ENCODE assay signal across 19 mouse cellular contexts in genomic region chr13:107069061-107069460, GRCm38 (mm10). TPM values are rescaled to one million over a fixed set of nuclear protein-coding genes. Genes with fewer than 3 reads are reported as not detected.
DNase-seq lines count a peak whose midpoint lies in the region; ATAC-seq and TF ChIP-seq lines count a peak whose summit lies in the region.
"Had no signal": no experiment of that assay in that cellular context is flagged by ENCODE, and none has a peak within 500 bp of the region (broad histone marks: within the 10 kb centered on the region; RNA-seq: fewer than 3 reads in every experiment).

No protein-coding gene starts in this region.

- 71% methylated on average over 1 of the region's 1 CpGs for WGBS in liver, embryonic 12.5 days (ENCODE audit: insufficient replicate concordance)

- DNase-seq in liver (no peak), MEL (ENCODE audit: low read depth, low spot score) (no peak)
- no peak for DNase-seq in layer of hippocampus, adult 18-20 months (ENCODE audit: low spot score in 2 of 2)
- no peak for DNase-seq in right cerebral cortex, postnatal 4 days
- DNase-seq in kidney, postnatal 10 days = no peak
- DNase-seq: adrenal gland, adult 2 months; adrenal gland, postnatal 10 days; adrenal gland, postnatal 25 days; cerebellum, adult 11 months; cerebellum, adult 18-20 months; cerebellum, adult 8-10 months; cerebellum, postnatal 10 days; cerebellum, postnatal 25 days had no signal

- H3K9me3 ChIP-seq in liver, embryonic 12.5 days (replicated peaks) = no peaks in the 10 kb centered on the region
- no peaks in the 10 kb centered on the region for H3K9me3 ChIP-seq in MEL (replicated peaks; ENCODE audit: insufficient read depth, low read length)
- H3K9me3 ChIP-seq: embryonic facial prominence, embryonic 10.5 days; embryonic facial prominence, embryonic 12.5 days; forebrain, embryonic 13.5 days had no signal

- no peak for TF ChIP-seq POLR2A in MEL (IDR thresholded peaks at IDR 0.05; ENCODE audit: control insufficient read depth in 1 of 2, insufficient read depth in 1 of 2, low read depth in 1 of 2, low read length in 2 of 2, poor library complexity in 1 of 2)

- TF ChIP-seq CTCF in MEL (IDR thresholded peaks at IDR 0.05 in 2 of 3, conservative IDR thresholded peaks at IDR 0.05 in 1 of 3; ENCODE audit: control insufficient read depth in 1 of 3, insufficient read depth in 1 of 3, low read depth in 2 of 3, low read length in 3 of 3, poor library complexity in 1 of 3, severe bottlenecking in 1 of 3) = no peak

- H3K79me2 ChIP-seq in MEL (ENCODE audit: control insufficient read depth, insufficient read depth, low read length, poor library complexity) = no peaks in the 10 kb centered on the region

- H3K4me2 ChIP-seq in liver, embryonic 12.5 days = no peak overlapping the region
- H3K4me2 ChIP-seq: embryonic facial prominence, embryonic 12.5 days; forebrain, embryonic 13.5 days had no signal

- H3K36me3 ChIP-seq in liver, embryonic 12.5 days = no peaks in the 10 kb centered on the region
- peaks cover 0 to 12% of the 10 kb centered on the region in 2 experiments; a peak in 2 of 4 replicates for H3K36me3 ChIP-seq in MEL (ENCODE audit: control insufficient read depth in 1 of 2, insufficient read depth in 2 of 2, low read length in 2 of 2)
- H3K36me3 ChIP-seq: embryonic facial prominence, embryonic 10.5 days; embryonic facial prominence, embryonic 12.5 days had no signal

- H3K27ac ChIP-seq in liver, embryonic 12.5 days = peak overlapping the region; percentile 32; the same call in 1 of the 2 replicates
- no peak overlapping the region for H3K27ac ChIP-seq in MEL (ENCODE audit: control insufficient read depth, low read depth, low read length)
- H3K27ac ChIP-seq: embryonic facial prominence, embryonic 10.5 days; embryonic facial prominence, embryonic 12.5 days; forebrain, embryonic 13.5 days had no signal

- ATAC-seq in liver, embryonic 12.5 days = no peak
- peak; percentile 82 for ATAC-seq in megakaryocyte, adult 5-6 weeks (ENCODE audit: poor library complexity, severe bottlenecking)
- ATAC-seq: forebrain, embryonic 13.5 days; forebrain, embryonic 16.5 days had no signal

- no peak overlapping the region for H3K9ac ChIP-seq in liver, embryonic 12.5 days
- H3K9ac ChIP-seq in MEL (ENCODE audit: control insufficient read depth, low read depth, low read length, poor library complexity, severe bottlenecking) = no peak overlapping the region
- H3K9ac ChIP-seq: embryonic facial prominence, embryonic 12.5 days; forebrain, embryonic 13.5 days had no signal

- TF ChIP-seq EP300 in MEL (IDR thresholded peaks at IDR 0.05; ENCODE audit: low read depth in 1 of 2, low read length in 2 of 2) = no peak

- peaks cover 68% of the 10 kb centered on the region for H3K4me1 ChIP-seq in liver, embryonic 12.5 days
- H3K4me1 ChIP-seq in MEL (ENCODE audit: control insufficient read depth in 1 of 2, insufficient read depth in 2 of 2, low read length in 2 of 2) = peaks cover under 1 to 12% of the 10 kb centered on the region in 2 experiments; a peak in 3 of 4 replicates

- H3K4me3 ChIP-seq in liver, embryonic 12.5 days = no peak overlapping the region
- no peak overlapping the region for H3K4me3 ChIP-seq in MEL (ENCODE audit: control insufficient read depth in 1 of 2, insufficient read depth in 1 of 2, low read depth in 2 of 2, low read length in 2 of 2)
- H3K4me3 ChIP-seq: embryonic facial prominence, embryonic 10.5 days; embryonic facial prominence, embryonic 12.5 days; forebrain, embryonic 13.5 days had no signal

- TF ChIP-seq RAD21 in MEL (IDR thresholded peaks at IDR 0.05; ENCODE audit: low read depth, low read length) = no peak

- no peaks in the 10 kb centered on the region for H3K27me3 ChIP-seq in liver, embryonic 12.5 days (replicated peaks)
- no peaks in the 10 kb centered on the region for H3K27me3 ChIP-seq in MEL (ENCODE audit: control insufficient read depth in 1 of 2, insufficient read depth in 2 of 2, low read length in 2 of 2)
- H3K27me3 ChIP-seq: embryonic facial prominence, embryonic 12.5 days; forebrain, embryonic 13.5 days had no signal

TF ChIP-seq in MEL, 35 proteins besides CTCF, POLR2A, EP300 and RAD21:
- TF ChIP-seq ZNF384 (IDR thresholded peaks at IDR 0.05; ENCODE audit: low read depth, low read length) (peak; percentile 66), CHD1 (IDR thresholded peaks at IDR 0.05; ENCODE audit: low read depth, low read length) (no peak)

RNA-seq across cellular contexts. Expression of gene Kif2a, which starts 47.1 kb away (rescaled TPM):
- polyA plus RNA-seq in liver, embryonic 12.5 days (2016; fragmentation: Nextera tagmentation; extraction: Ambion mirVana) = 30.0 and 36.8 TPM in 2 replicates
- 18.0 and 31.8 TPM in 2 replicates for total RNA-seq in MEL (2012; rRNA removed)
- 100 to 1,000 TPM; 135 to 310 TPM for polyA plus RNA-seq in MEL (2012; ENCODE audit: insufficient read depth in 1 of 2, insufficient read length in 2 of 2, low read depth in 1 of 2, low replicate concordance in 2 of 2, missing spikeins in 1 of 2)
- total RNA-seq in megakaryocyte, adult 5-6 weeks (2015) = 49.5 and 80.4 TPM in 2 replicates
- 20.9 and 28.7 TPM in 2 replicates for total RNA-seq in megakaryocyte, adult 5-6 weeks (2017)
- total RNA-seq in layer of hippocampus, adult 18-20 months (2021) = 100 to 1,000 TPM; 101 to 118 TPM
